Mouse (Mus musculus) adrenal gland, postnatal 14 days (tissue): Measurements from ENCODE around the gene Slc2a10. TPM values are rescaled to one million over a fixed set of nuclear protein-coding genes. Genes with fewer than 3 reads are reported as not detected.

Experiments used
- DNase-seq: peaks from one replicate; pipeline ENCODE4 v3.0.0; 2021; ENCODE audit warnings: mixed read lengths
- long read RNA-seq, 2 experiments: library from polyadenylated mRNA; stranded (forward); transcript quantifications; one replicate each; pipeline ENCODE4 v2.0.0; 2021
- total RNA-seq: library from RNA; stranded (reverse); gene quantifications from 2 replicates; pipeline ENCODE4 v1.2.3, GENCODE M21; 2021

The Slc2a10 gene
- total RNA-seq: 0.89 and 0.98 TPM in 2 replicates
- long read RNA-seq, experiment 1, partial matches to known transcripts: 0 of 3 reads
- long read RNA-seq, experiment 1, other reads (novel, unspliced or antisense): 0 of 3 reads
- long read RNA-seq, experiment 2, partial matches to known transcripts: 1 of 1 reads
- long read RNA-seq, experiment 2, other reads (novel, unspliced or antisense): 0 of 1 reads

GRCm38 (mm10) chr2:165503259-165504203 is at the start of gene Slc2a10:
TSS of gene Slc2a10 (plus strand) at chr2:165503787.
- DNase-seq: peak; percentile 73

- no peak for DNase-seq
Measured at GRCm38 (mm10) chr2:165456710-165457109, 46.9 kb upstream of the Slc2a10 start.

GRCm38 (mm10) chr2:165458189-165458588 is 45.4 kb upstream of the Slc2a10 start:
- no peak for DNase-seq

GRCm38 (mm10) chr2:165459663-165460062 is 43.9 kb upstream of the Slc2a10 start:
- no peak for DNase-seq

GRCm38 (mm10) chr2:165467824-165468452 is 35.6 kb upstream of the Slc2a10 start:
- peak; percentile 58 for DNase-seq

- DNase-seq: no peak
Measured at GRCm38 (mm10) chr2:165470167-165470566, 33.4 kb upstream of the Slc2a10 start.

GRCm38 (mm10) chr2:165471943-165472342 is 31.6 kb upstream of the Slc2a10 start:
- no peak for DNase-seq

GRCm38 (mm10) chr2:165473003-165473402 is 30.6 kb upstream of the Slc2a10 start, which contains the start of gene Slc13a3:
TSS of gene Slc13a3 (minus strand) at chr2:165473230.
- DNase-seq: peak; percentile 38

GRCm38 (mm10) chr2:165475412-165475811 is 28.2 kb upstream of the Slc2a10 start:
- DNase-seq: no peak

- DNase-seq: no peak
Measured at GRCm38 (mm10) chr2:165475850-165476249, 27.7 kb upstream of the Slc2a10 start.

- peak; percentile 39 for DNase-seq
Measured at GRCm38 (mm10) chr2:165482003-165482402, 21.6 kb upstream of the Slc2a10 start.

GRCm38 (mm10) chr2:165484152-165484551 is 19.4 kb upstream of the Slc2a10 start:
- DNase-seq: no peak

- no peak for DNase-seq
Measured at GRCm38 (mm10) chr2:165485826-165486225, 17.8 kb upstream of the Slc2a10 start.

GRCm38 (mm10) chr2:165486401-165486800 is 17.2 kb upstream of the Slc2a10 start:
- no peak for DNase-seq

GRCm38 (mm10) chr2:165486881-165487535 is 16.6 kb upstream of the Slc2a10 start:
- peak; percentile 78 for DNase-seq

- peak; percentile 89 for DNase-seq
Measured at GRCm38 (mm10) chr2:165492648-165493553, 10.7 kb upstream of the Slc2a10 start, which contains the start of gene Trp53rka. TSS of gene Trp53rka (minus strand) at chr2:165493324.

- DNase-seq: peak; percentile 12
Measured at GRCm38 (mm10) chr2:165493587-165494210, 9.9 kb upstream of the Slc2a10 start.

GRCm38 (mm10) chr2:165494495-165494894 is 9.1 kb upstream of the Slc2a10 start:
- no peak for DNase-seq

GRCm38 (mm10) chr2:165496251-165496650 is 7.3 kb upstream of the Slc2a10 start:
- peak; percentile 69 for DNase-seq

- DNase-seq: no peak
Measured at GRCm38 (mm10) chr2:165497706-165498275, 5.8 kb upstream of the Slc2a10 start.
